Mouse (Mus musculus): ENCODE measurements around the gene 3110040N11Rik. TPM values are rescaled to one million over a fixed set of nuclear protein-coding genes. Genes with fewer than 3 reads are reported as not detected.
A peak's percentile ranks its signal among the peaks of the same experiment; 100 is the strongest.
"Not testable (repeated sequence)": the region's sequence is repeated elsewhere in the genome, so short reads cannot be mapped to it uniquely, and the experiment has no call there.

Gene 3110040N11Rik
- polyA plus RNA-seq (2015; fragmentation: Nextera tagmentation; extraction: Ambion mirVana), result 30.0 and 30.2 TPM in 2 replicates

DNA sequence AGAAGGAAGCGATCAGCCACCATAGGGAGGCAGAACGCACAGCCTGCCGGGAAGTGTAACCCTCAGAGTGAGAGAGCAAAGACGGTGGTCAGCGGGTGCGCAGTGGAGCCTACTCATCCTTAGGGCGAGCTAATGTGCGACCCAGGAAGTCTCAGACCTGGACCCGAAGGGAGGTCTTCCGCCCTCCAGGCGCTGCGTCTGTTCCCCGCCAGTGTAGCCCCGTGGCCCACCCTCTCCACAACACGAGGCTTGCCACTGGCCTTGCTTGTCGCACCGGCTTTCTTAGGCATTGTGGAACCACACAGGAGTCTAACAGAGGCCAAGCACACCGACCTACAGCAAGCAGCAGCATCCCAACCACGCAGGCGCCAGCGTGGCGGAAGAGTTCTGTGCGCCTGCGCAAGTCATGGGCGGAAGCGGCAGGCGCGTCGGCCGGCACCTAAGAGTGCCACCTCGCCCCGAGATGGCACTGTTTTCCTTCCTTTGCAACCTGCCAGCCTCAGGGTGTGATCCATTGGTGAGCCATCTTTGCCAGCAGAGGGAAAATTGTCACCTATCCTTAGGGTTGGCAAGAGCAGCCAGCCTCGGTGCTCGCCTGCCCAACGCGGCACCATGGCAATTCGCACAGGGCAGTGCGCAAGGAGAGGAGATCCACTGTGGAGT is at the start of gene 3110040N11Rik:
Gene 3110040N11Rik (minus strand): TSS at position 384 of the 663 bp plus-strand sequence.
- WGBS (ENCODE audit: insufficient replicate concordance), result under 1% methylated on average over 38 of the region's 38 CpGs
- H3K27me3 ChIP-seq, result no peaks in the 10 kb centered on the region
- peak within 1 kb of the TSS; percentile 78 for H3K4me3 ChIP-seq (replicated peaks)
- peaks cover 16% of the 10 kb centered on the region for H3K4me1 ChIP-seq (replicated peaks)
- no peaks in the 10 kb centered on the region for H3K9me3 ChIP-seq (replicated peaks)
- H3K4me2 ChIP-seq, result peak within 1 kb of the TSS; percentile 85
- ATAC-seq (ENCODE audit: low read depth) (peak; percentile 94), DNase-seq (peak; percentile 78)
- H3K9ac ChIP-seq, result peak within 1 kb of the TSS; percentile 82
- H3K36me3 ChIP-seq, result peaks cover 17% of the 10 kb centered on the region
- peak within 1 kb of the TSS; percentile 95 for H3K27ac ChIP-seq

DNA sequence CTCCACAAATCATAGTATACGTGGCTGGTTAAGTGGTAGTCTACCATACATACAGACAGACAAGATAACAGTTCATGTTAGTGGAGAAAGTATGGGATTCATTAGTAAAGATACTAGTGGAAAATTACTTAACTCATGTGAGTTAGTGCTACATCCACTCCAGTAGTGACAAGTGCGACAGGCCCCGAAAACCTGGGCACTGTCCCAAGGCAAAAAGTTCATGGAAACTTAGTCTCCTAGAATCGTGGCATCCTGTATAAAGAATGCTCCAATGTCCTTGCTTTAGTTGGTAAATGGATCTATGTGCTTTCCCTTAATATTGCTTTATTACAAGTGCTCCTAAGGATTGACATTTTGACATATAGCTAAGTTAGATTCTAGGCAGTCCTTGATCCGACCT is 48.5 kb upstream of the 3110040N11Rik start:
- not testable (repeated sequence) for H3K27me3 ChIP-seq; H3K9ac ChIP-seq; H3K4me1 ChIP-seq (replicated peaks); ATAC-seq (ENCODE audit: low read depth); H3K4me3 ChIP-seq (replicated peaks); H3K27ac ChIP-seq; H3K9me3 ChIP-seq (replicated peaks); H3K36me3 ChIP-seq; DNase-seq; H3K4me2 ChIP-seq
- 72% methylated on average over 5 of the region's 5 CpGs for WGBS (ENCODE audit: insufficient replicate concordance)

DNA sequence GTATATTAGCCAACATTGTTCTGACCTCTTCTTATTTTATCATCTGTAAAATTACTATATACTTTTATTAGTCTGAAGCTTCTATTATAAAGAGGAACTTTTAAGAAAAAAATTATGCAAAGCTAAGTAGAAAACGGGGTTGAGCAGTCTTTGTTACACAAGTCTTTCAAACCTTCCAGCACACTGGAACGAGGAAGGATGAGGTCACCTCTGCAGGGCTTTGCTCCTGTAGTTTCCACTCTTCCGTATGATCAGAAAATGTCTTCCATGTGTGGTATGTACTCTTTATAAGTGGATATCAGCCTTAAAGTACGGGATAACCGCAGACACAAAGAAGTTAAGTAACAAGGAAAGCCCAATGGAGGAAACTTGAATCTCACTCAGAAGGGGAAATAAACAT is 46.2 kb upstream of the 3110040N11Rik start:
- H3K27ac ChIP-seq, result no peak overlapping the region
- no peaks in the 10 kb centered on the region for H3K9me3 ChIP-seq (replicated peaks)
- DNase-seq (no peak), ATAC-seq (ENCODE audit: low read depth) (no peak)
- H3K4me2 ChIP-seq, result no peak overlapping the region
- H3K4me3 ChIP-seq (replicated peaks), result no peak overlapping the region
- H3K36me3 ChIP-seq, result no peaks in the 10 kb centered on the region
- 68% methylated on average over 5 of the region's 5 CpGs for WGBS (ENCODE audit: insufficient replicate concordance)
- no peaks in the 10 kb centered on the region for H3K4me1 ChIP-seq (replicated peaks)
- no peak overlapping the region for H3K9ac ChIP-seq
- H3K27me3 ChIP-seq, result no peaks in the 10 kb centered on the region

DNA sequence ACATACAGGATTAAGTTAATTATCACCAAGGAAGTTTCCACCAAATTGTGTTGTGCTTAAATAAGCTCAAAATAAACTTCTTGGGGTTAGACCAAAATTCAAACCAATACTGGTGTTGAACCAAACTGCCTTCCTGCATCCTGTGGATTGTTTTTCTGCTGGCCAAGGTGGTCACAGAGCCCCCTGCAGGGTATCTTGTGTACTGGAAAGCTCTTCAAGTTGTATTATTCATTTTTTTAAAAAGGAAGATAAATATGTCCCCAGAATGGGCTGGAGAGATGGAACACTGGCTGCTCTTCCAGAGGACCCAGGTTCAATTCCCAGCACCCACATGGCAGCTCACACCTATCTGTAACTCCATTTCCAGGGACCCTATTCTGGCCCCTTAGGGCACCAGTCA is 45.6 kb upstream of the 3110040N11Rik start:
- Histone ChIP-seq H3K4me3 (replicated peaks) (no peak overlapping the region), H3K9ac (no peak overlapping the region), H3K36me3 (no peaks in the 10 kb centered on the region), H3K9me3 (replicated peaks) (no peaks in the 10 kb centered on the region), H3K4me1 (replicated peaks) (peaks cover 3% of the 10 kb centered on the region), H3K4me2 (no peak overlapping the region), H3K27ac (no peak overlapping the region), H3K27me3 (no peaks in the 10 kb centered on the region)
- DNase-seq (no peak), ATAC-seq (ENCODE audit: low read depth) (no peak)

DNA sequence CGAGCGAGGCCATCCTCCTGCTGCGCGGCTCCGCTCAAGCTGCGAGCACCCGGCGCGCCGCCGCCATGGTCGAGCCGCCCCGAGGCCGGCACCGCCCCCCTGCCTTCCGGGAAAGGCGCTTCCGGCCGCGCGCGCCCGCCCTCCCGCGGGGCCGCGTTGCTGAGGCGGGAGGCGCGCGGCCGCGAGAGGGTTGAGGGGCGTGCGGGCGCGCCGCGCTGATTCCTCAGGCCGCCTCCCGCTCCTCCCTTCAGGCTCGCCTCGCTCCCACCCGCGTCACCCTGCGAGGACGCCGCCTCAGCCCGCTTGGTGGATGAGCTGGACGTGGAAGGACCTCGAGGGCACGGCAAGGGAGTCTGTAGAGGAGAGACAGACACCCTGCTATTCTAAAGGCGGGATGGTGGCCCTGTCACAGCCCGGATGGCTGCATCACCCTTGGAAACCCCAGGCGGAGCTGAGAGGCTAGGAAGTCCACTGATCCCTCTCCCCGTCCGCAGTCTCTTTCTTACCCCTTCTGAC is 40.2 kb upstream of the 3110040N11Rik start, which contains the start of gene Btbd1:
Gene Btbd1 (minus strand): TSS at position 53 of the 516 bp plus-strand sequence.
- Histone ChIP-seq H3K36me3 (no peaks in the 10 kb centered on the region), H3K9ac (peak within 1 kb of the TSS; percentile 87), H3K9me3 (replicated peaks) (no peaks in the 10 kb centered on the region), H3K4me2 (peak within 1 kb of the TSS; percentile 80), H3K27ac (peak within 1 kb of the TSS; percentile 87), H3K4me3 (replicated peaks) (peak within 1 kb of the TSS; percentile 81), H3K4me1 (replicated peaks) (peaks cover 42% of the 10 kb centered on the region), H3K27me3 (no peaks in the 10 kb centered on the region)
- WGBS (ENCODE audit: insufficient replicate concordance), result under 1% methylated on average over 58 of the region's 58 CpGs
- ATAC-seq (ENCODE audit: low read depth) (peak; percentile 89), DNase-seq (peak; percentile 73)

DNA sequence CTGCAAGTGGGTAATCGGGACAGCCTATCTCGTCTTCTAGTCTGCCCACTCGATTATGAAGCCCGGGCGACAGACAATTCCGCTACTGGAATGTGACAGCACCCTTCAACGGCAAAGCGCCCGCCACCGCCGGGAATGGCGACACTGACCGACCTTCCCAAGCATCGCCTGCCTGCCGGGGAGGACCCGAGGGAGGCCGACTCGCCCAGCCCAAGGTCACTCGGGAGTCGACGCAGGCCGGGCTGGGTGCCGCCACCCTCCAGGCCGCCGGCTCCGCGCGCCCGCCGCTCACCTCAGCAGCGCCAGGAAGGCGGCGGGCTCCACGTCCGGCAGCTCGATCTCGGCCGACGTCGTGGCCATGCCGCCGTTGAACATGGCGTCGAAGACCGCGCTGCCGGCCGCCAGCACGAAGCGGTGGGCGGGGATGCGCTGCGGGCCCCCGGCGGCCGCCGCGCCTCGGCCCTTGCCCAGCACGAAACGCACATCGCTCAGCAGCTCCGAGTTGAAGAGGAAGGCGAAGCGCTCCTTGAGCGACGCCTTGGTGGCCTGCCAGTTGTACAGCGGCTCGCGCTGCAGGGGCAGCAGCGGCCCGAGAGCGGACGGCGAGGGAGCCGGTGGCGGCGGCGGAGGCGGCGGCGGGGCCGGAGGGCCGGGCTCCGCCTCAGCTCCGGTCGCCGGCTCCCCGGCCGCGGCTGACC is 39.6 kb upstream of the 3110040N11Rik start:
- 0 out of 2 replicates have a peak, but pooled peaks cover 3% of the 10 kb centered on the region for H3K36me3 ChIP-seq
- DNase-seq (peak; percentile 38), ATAC-seq (ENCODE audit: low read depth) (peak; percentile 66)
- H3K27ac ChIP-seq, result peak overlapping the region; percentile 87
- no peaks in the 10 kb centered on the region for H3K9me3 ChIP-seq (replicated peaks)
- peaks cover 42% of the 10 kb centered on the region for H3K4me1 ChIP-seq (replicated peaks)
- H3K27me3 ChIP-seq, result no peaks in the 10 kb centered on the region
- H3K4me3 ChIP-seq (replicated peaks), result peak overlapping the region; percentile 81
- peak overlapping the region; percentile 80 for H3K4me2 ChIP-seq
- under 1% methylated on average over 78 of the region's 91 CpGs for WGBS (ENCODE audit: insufficient replicate concordance)
- peak overlapping the region; percentile 87 for H3K9ac ChIP-seq

DNA sequence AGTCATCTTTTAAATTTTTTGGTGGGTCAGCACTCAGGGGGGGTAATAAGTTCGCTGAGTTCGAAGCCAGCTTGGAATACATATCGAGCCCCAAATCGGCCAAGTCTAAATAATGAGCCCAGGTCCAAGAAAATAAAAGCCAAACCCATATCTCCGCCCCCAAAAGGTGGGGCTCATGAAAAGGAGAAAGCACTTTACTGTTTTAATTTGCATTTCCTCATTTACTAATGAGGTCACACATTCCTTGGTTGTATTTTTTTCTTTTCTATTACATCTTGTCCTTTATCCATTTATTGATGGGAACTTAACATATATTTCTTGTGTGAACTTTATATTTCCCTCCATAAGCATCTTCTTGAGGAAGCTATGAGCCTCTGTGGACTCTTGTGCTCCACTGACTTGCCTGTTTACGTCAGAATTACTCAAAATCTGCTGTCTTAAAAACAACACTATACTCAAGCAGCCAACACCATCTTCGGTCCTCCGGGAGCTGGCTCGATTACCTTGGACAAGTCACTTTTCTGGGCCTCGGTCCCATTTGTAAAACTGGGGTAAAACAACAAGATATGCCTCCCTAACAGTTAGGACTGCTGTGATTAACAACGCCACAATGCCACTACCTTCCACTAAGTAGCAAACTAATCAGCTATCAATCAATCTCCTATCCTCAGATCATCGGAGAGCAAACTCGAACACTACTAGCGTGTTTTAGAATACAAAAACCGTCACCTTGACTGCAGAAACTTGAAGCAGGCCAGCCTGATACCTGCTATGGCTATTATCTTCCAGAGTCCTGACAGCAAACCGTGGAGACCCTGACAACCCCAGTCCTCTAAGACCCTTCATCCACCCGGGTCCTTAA is 38.8 kb upstream of the 3110040N11Rik start:
- H3K27me3 ChIP-seq, result no peaks in the 10 kb centered on the region
- ATAC-seq (ENCODE audit: low read depth) (0 out of 2 replicates have a peak, but pooled peaks have one; percentile 2), DNase-seq (no peak)
- H3K9ac ChIP-seq, result peak overlapping the region; percentile 87
- H3K4me3 ChIP-seq (replicated peaks), result peak overlapping the region; percentile 81
- no peaks in the 10 kb centered on the region for H3K9me3 ChIP-seq (replicated peaks)
- peak overlapping the region; percentile 87 for H3K27ac ChIP-seq
- H3K4me2 ChIP-seq, result peak overlapping the region; percentile 80
- H3K36me3 ChIP-seq, result 0 out of 2 replicates have a peak, but pooled peaks cover 3% of the 10 kb centered on the region
- WGBS (ENCODE audit: insufficient replicate concordance), result 17% methylated on average over 17 of the region's 17 CpGs
- peaks cover 45% of the 10 kb centered on the region for H3K4me1 ChIP-seq (replicated peaks)

DNA sequence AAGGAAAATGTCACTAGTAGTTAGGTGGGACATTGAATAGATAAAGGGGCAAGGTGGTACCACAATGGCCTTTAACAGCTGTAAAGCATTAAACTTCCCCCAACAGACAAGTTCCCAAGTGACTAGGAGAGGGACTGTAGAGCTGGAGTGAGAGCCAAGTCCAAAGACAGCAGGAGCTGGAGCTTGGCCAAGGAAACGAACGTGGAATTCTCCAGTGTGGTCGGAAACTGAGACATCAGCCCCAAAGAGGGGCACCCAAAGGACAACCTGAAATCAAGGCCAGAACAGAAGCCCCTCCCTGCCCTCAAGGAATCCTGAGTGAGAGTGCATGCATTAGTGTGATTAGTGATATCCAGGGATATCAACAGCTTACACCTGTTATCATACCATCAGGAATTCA is 36.1 kb upstream of the 3110040N11Rik start:
- 61% methylated on average over 3 of the region's 3 CpGs for WGBS (ENCODE audit: insufficient replicate concordance)
- ATAC-seq (ENCODE audit: low read depth) (no peak), DNase-seq (no peak)
- Histone ChIP-seq H3K4me1 (replicated peaks) (peaks cover 45% of the 10 kb centered on the region), H3K27me3 (no peaks in the 10 kb centered on the region), H3K9ac (no peak overlapping the region), H3K27ac (no peak overlapping the region), H3K4me2 (no peak overlapping the region), H3K36me3 (0 out of 2 replicates have a peak, but pooled peaks cover 3% of the 10 kb centered on the region), H3K4me3 (replicated peaks) (no peak overlapping the region), H3K9me3 (replicated peaks) (no peaks in the 10 kb centered on the region)

DNA sequence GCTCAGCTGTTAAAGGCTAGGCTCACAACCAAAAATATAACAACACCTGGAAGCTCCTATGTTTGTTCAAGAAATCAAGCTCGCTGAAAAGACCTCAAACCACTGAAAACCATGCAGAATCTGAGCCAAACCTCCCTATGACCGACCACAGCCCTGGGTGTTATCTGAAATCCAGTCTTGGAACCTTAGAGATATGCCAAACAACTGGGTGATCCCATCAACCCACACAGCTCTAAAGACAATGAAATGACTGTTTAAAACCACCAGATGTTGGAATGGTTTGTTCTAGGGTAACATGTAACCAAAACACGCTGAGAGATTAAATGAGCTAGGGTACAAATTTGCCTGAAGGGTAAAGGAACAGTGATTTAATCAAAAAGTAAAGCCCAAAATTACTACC is 35.6 kb upstream of the 3110040N11Rik start:
- Histone ChIP-seq H3K4me1 (replicated peaks) (peaks cover 42% of the 10 kb centered on the region), H3K4me2 (no peak overlapping the region), H3K9ac (no peak overlapping the region), H3K4me3 (replicated peaks) (no peak overlapping the region), H3K27ac (no peak overlapping the region), H3K9me3 (replicated peaks) (no peaks in the 10 kb centered on the region), H3K36me3 (0 out of 2 replicates have a peak, but pooled peaks cover 3% of the 10 kb centered on the region), H3K27me3 (no peaks in the 10 kb centered on the region)
- 45% methylated on average over 3 of the region's 3 CpGs for WGBS (ENCODE audit: insufficient replicate concordance)
- no peak for DNase-seq
- no peak for ATAC-seq (ENCODE audit: low read depth)

DNA sequence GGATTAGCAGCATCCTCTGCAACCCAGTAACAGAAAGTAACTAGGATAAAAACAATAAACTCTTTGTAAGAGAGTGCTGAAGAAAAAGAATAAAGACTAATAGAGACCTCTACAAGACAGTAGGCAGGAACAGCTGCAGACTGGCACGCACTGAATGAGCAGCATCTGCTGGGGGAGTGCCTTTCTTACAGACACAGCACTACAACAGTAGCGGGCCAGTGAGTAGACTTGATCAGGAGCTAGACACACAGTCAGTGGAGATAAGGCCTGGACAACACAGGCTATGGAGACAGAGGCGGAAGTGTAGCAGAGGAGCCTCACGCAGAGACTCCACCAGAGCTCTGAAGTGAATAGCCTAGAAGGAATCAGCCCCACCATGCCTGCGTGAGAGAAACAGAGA is 16.8 kb upstream of the 3110040N11Rik start:
- Histone ChIP-seq H3K9ac (no peak overlapping the region; the same call in 1 of the 2 replicates), H3K4me3 (replicated peaks) (no peak overlapping the region), H3K4me2 (no peak overlapping the region), H3K4me1 (replicated peaks) (peaks cover 5% of the 10 kb centered on the region), H3K27ac (no peak overlapping the region), H3K27me3 (no peaks in the 10 kb centered on the region), H3K36me3 (peaks cover 32% of the 10 kb centered on the region), H3K9me3 (replicated peaks) (no peaks in the 10 kb centered on the region)
- ATAC-seq (ENCODE audit: low read depth) (peak; percentile 59), DNase-seq (no peak)
- WGBS (ENCODE audit: insufficient replicate concordance), result 52% methylated on average over 5 of the region's 5 CpGs

DNA sequence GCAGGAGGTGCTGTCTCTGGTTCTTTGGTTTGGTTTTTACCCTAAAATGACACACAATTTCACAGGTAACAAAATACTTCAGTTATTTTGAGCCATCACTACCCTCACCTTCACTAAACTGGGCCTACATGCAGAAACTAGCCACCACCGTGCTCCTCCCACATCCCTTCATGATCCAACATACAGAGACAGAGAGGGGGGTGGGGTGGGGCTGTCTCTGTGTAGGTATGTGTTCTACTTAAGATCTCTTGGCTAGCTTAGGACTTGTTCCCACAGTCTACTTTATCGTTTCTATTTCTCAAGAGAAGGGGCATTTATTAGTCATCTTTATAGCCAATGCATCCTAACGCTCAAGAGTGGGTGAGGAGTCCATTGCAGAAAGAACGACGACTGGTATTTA is 742 bp downstream of the 3110040N11Rik start:
- peak overlapping the region; percentile 85 for H3K4me2 ChIP-seq
- H3K4me3 ChIP-seq (replicated peaks), result peak overlapping the region; percentile 78
- H3K36me3 ChIP-seq, result peaks cover 14% of the 10 kb centered on the region
- H3K27me3 ChIP-seq, result no peaks in the 10 kb centered on the region
- H3K9ac ChIP-seq, result peak overlapping the region; percentile 82
- DNase-seq, result no peak
- H3K4me1 ChIP-seq (replicated peaks), result peaks cover 16% of the 10 kb centered on the region
- no peaks in the 10 kb centered on the region for H3K9me3 ChIP-seq (replicated peaks)
- H3K27ac ChIP-seq, result peak overlapping the region; percentile 95
- WGBS (ENCODE audit: insufficient replicate concordance), result 5% methylated on average over 5 of the region's 5 CpGs
- peak; percentile 55 for ATAC-seq (ENCODE audit: low read depth)
